Mouse (Mus musculus) gastrocnemius, postnatal 4 days (tissue): ENCODE measurements around the gene Sh3bgr. TPM values are rescaled to one million over a fixed set of nuclear protein-coding genes. Genes with fewer than 3 reads are reported as not detected.
A peak's percentile ranks its signal among the peaks of the same experiment; 100 is the strongest.

Experiments used
- DNase-seq, 2 experiments: peaks; one replicate each; pipeline ENCODE4 v3.0.0; 2021 to 2022; ENCODE audit warnings: low spot score in 2 of 2, mixed read lengths in 2 of 2
- total RNA-seq, 2 experiments: library from RNA; stranded (reverse); gene quantifications; 2 replicates each; pipeline ENCODE4 v1.2.3; 2021

Gene Sh3bgr
- total RNA-seq, 2 experiments from 2014 or later, result 439 to 518 TPM

- DNase-seq, result no peak
These were observed 1.4 kb downstream of the Sh3bgr start for GRCm38 (mm10) chr16:96201485-96202232.

- DNase-seq, result no peak
These were observed 9.5 kb downstream of the Sh3bgr start for GRCm38 (mm10) chr16:96209789-96210188.

- DNase-seq, result no peak
These were observed 10.6 kb downstream of the Sh3bgr start for GRCm38 (mm10) chr16:96210856-96211255.

- no peak for DNase-seq
These were observed 12.8 kb downstream of the Sh3bgr start for GRCm38 (mm10) chr16:96213027-96213426.

GRCm38 (mm10) chr16:96221491-96221890 is 21.2 kb downstream of the Sh3bgr start:
- DNase-seq, result peak in 1 of 2 experiments; percentile 17

- DNase-seq, result no peak
These were observed 21.7 kb downstream of the Sh3bgr start for GRCm38 (mm10) chr16:96221959-96222358.

- DNase-seq, result no peak
These were observed 22.2 kb downstream of the Sh3bgr start for GRCm38 (mm10) chr16:96222452-96222851.

GRCm38 (mm10) chr16:96228438-96228837 is 28.2 kb downstream of the Sh3bgr start:
- DNase-seq, result no peak

GRCm38 (mm10) chr16:96229044-96229555 is 28.9 kb downstream of the Sh3bgr start:
- DNase-seq, result no peak

- peak; percentile 56 to 68 for DNase-seq
These were observed 30.2 kb downstream of the Sh3bgr start for GRCm38 (mm10) chr16:96230411-96230810.

- no peak for DNase-seq
These were observed 31.0 kb downstream of the Sh3bgr start for GRCm38 (mm10) chr16:96231251-96231650.

GRCm38 (mm10) chr16:96231974-96232373 is 31.7 kb downstream of the Sh3bgr start:
- DNase-seq, result no peak

- DNase-seq, result no peak
These were observed 33.7 kb downstream of the Sh3bgr start for GRCm38 (mm10) chr16:96233996-96234395.

- DNase-seq, result no peak
These were observed 35.2 kb downstream of the Sh3bgr start, which contains the start of gene B3galt5 for GRCm38 (mm10) chr16:96235366-96235970. Gene B3galt5 (plus strand): TSS chr16:96235801.

GRCm38 (mm10) chr16:96244496-96244895 is 44.2 kb downstream of the Sh3bgr start:
- DNase-seq, result no peak

GRCm38 (mm10) chr16:96249635-96250034 is 49.4 kb downstream of the Sh3bgr start:
- DNase-seq, result no peak

GRCm38 (mm10) chr16:96252146-96252545 is 51.9 kb downstream of the Sh3bgr start:
- no peak for DNase-seq

- no peak for DNase-seq
These were observed 58.2 kb downstream of the Sh3bgr start for GRCm38 (mm10) chr16:96258429-96258828.

- DNase-seq, result no peak
These were observed 71.5 kb downstream of the Sh3bgr start for GRCm38 (mm10) chr16:96271736-96272135.

GRCm38 (mm10) chr16:96272929-96273619 is 72.8 kb downstream of the Sh3bgr start:
- DNase-seq, result no peak

GRCm38 (mm10) chr16:96276596-96276995 is 76.3 kb downstream of the Sh3bgr start:
- DNase-seq, result no peak
